Mouse (Mus musculus): ENCODE measurements around the gene Cdk2ap2.

- TF ChIP-seq POLR2A (IDR thresholded peaks at IDR 0.05; ENCODE audit: borderline replicate concordance, extremely low read depth, low read depth, low read length), result no peak
- no peak for TF ChIP-seq CTCF (IDR thresholded peaks at IDR 0.05; ENCODE audit: insufficient read depth, low read length)
Measured at GRCm38 (mm10) chr19:4054613-4055012, 42.4 kb upstream of the Cdk2ap2 start.
